Mouse (Mus musculus): Measurements from ENCODE around the gene Slc39a10.

- TF ChIP-seq GATA1 (IDR thresholded peaks at IDR 0.05; ENCODE audit: borderline replicate concordance, low read length) = no peak
- no peak for TF ChIP-seq FLI1 (IDR thresholded peaks at IDR 0.05; ENCODE audit: low read length)
Measured at GRCm38 (mm10) chr1:46887908-46888307, 4.7 kb downstream of the Slc39a10 start.
